Mouse (Mus musculus) ES-Bruce4 (cell line): ENCODE measurements around the gene Trim63. TPM values are rescaled to one million over a fixed set of nuclear protein-coding genes. Genes with fewer than 3 reads are reported as not detected.

Experiments used
- H3K27ac ChIP-seq: 2 replicates; pipeline ENCODE4 v1.5.1; 2012; ENCODE audit warnings: low read length, inconsistent platforms; ENCODE audit not compliant: insufficient read depth
- H3K27me3 ChIP-seq: 2 replicates; pipeline ENCODE4 v1.6.1; 2012; ENCODE audit warnings: mild to moderate bottlenecking, low read length, inconsistent platforms; ENCODE audit not compliant: control insufficient read depth, poor library complexity, insufficient read depth, severe bottlenecking
- H3K36me3 ChIP-seq: 2 replicates; pipeline ENCODE4 v1.6.1; 2012; ENCODE audit warnings: inconsistent platforms, mild to moderate bottlenecking, low read length, moderate library complexity; ENCODE audit not compliant: control insufficient read depth, poor library complexity, insufficient read depth, severe bottlenecking
- H3K4me1 ChIP-seq: one replicate; pipeline ENCODE4 v1.8.1; 2011; ENCODE audit warnings: low read length; ENCODE audit not compliant: control insufficient read depth, insufficient read depth
- H3K4me3 ChIP-seq: 2 replicates; pipeline ENCODE4 v1.5.1; 2011; ENCODE audit warnings: low read depth, mild to moderate bottlenecking, low read length
- H3K9ac ChIP-seq: 2 replicates; pipeline ENCODE4 v1.6.1; 2012; ENCODE audit warnings: low read depth, mild to moderate bottlenecking, inconsistent platforms; ENCODE audit not compliant: poor library complexity, severe bottlenecking
- H3K9me3 ChIP-seq: replicated peaks from 2 replicates; pipeline ENCODE4 v1.6.1; 2012; ENCODE audit warnings: mild to moderate bottlenecking, low read length, inconsistent platforms; ENCODE audit not compliant: control insufficient read depth, poor library complexity, insufficient read depth, severe bottlenecking
- CTCF ChIP-seq: IDR thresholded peaks from one replicate; pipeline ENCODE4 v1.8.1; 2011; ENCODE audit warnings: low read depth, low read length
- EP300 ChIP-seq: IDR thresholded peaks from 2 replicates; pipeline ENCODE4 v1.6.1; 2011; ENCODE audit warnings: low read depth, low read length; ENCODE audit not compliant: insufficient read depth
- POLR2A ChIP-seq: IDR thresholded peaks from one replicate; pipeline ENCODE4 v1.8.1; 2011; ENCODE audit warnings: low read length; ENCODE audit not compliant: insufficient read depth
- polyA plus RNA-seq: library from polyadenylated mRNA; stranded (reverse); fragments of >200 nt; gene quantifications from 2 replicates; pipeline ENCODE4 v1.2.4, GENCODE M21; 2011; ENCODE audit warnings: low read depth; ENCODE audit not compliant: missing spikeins, insufficient read depth, insufficient read length

Trim63 gene
- polyA plus RNA-seq, 1 experiment: 5.4 TPM

GRCm38 (mm10) chr4:134342213-134342779 is 27.4 kb downstream of the Trim63 start:
- H3K4me3 ChIP-seq: 0 out of 2 replicates have a peak overlapping the region, but pooled peaks have one; percentile 19
- TF ChIP-seq EP300: peak; percentile 45; the same call in 1 of the 2 replicates
- TF ChIP-seq CTCF: no peak
- H3K4me1 ChIP-seq: peaks cover 7% of the 10 kb centered on the region
- H3K36me3 ChIP-seq: no peaks in the 10 kb centered on the region
- H3K9ac ChIP-seq: no peak overlapping the region
- no peak overlapping the region for H3K27ac ChIP-seq
- peaks cover 7% of the 10 kb centered on the region for H3K9me3 ChIP-seq
- H3K27me3 ChIP-seq: peaks cover 3% of the 10 kb centered on the region; the same call in 1 of the 2 replicates

- H3K27me3 ChIP-seq: peaks cover 3% of the 10 kb centered on the region; the same call in 1 of the 2 replicates
- H3K9ac ChIP-seq: peak within 1 kb of the TSS; percentile 25
- no peak within 1 kb of the TSS for H3K27ac ChIP-seq
Observed at GRCm38 (mm10) chr4:134343071-134344031, 28.4 kb downstream of the Trim63 start, which contains the start of gene Slc30a2. TSS of gene Slc30a2 (plus strand) at chr4:134343181.

GRCm38 (mm10) chr4:134344620-134345019 is 29.7 kb downstream of the Trim63 start:
- H3K27me3 ChIP-seq: peaks cover 3% of the 10 kb centered on the region; the same call in 1 of the 2 replicates

More at GRCm38 (mm10) chr4:134343071-134344031, 28.4 kb downstream of the Trim63 start, which contains the start of gene Slc30a2:
- peak within 1 kb of the TSS; percentile 43 for H3K4me3 ChIP-seq
- peaks cover 7% of the 10 kb centered on the region for H3K9me3 ChIP-seq
- peaks cover 7% of the 10 kb centered on the region for H3K4me1 ChIP-seq
- H3K36me3 ChIP-seq: no peaks in the 10 kb centered on the region
- no peak for TF ChIP-seq EP300
- no peak for TF ChIP-seq CTCF
- TF ChIP-seq POLR2A: no peak

GRCm38 (mm10) chr4:134345802-134346201 is 30.9 kb downstream of the Trim63 start:
- peaks cover 3% of the 10 kb centered on the region; the same call in 1 of the 2 replicates for H3K27me3 ChIP-seq
- no peaks in the 10 kb centered on the region for H3K36me3 ChIP-seq
- no peak overlapping the region for H3K9ac ChIP-seq
- H3K4me1 ChIP-seq: peaks cover 9% of the 10 kb centered on the region
- no peak for TF ChIP-seq POLR2A
- no peak for TF ChIP-seq CTCF
- H3K27ac ChIP-seq: no peak overlapping the region
- no peak overlapping the region for H3K4me3 ChIP-seq
- H3K9me3 ChIP-seq: peaks cover 4% of the 10 kb centered on the region

More at GRCm38 (mm10) chr4:134344620-134345019, 29.7 kb downstream of the Trim63 start:
- TF ChIP-seq POLR2A: no peak
- peak; percentile 34 for TF ChIP-seq CTCF
- TF ChIP-seq EP300: no peak
- Histone ChIP-seq H3K4me3 (no peak overlapping the region), H3K36me3 (no peaks in the 10 kb centered on the region), H3K4me1 (peaks cover 7% of the 10 kb centered on the region), H3K9ac (no peak overlapping the region), H3K27ac (no peak overlapping the region), H3K9me3 (peaks cover 7% of the 10 kb centered on the region)

- Histone ChIP-seq H3K4me3 (no peak overlapping the region), H3K27ac (no peak overlapping the region), H3K27me3 (no peaks in the 10 kb centered on the region), H3K4me1 (peaks cover 14% of the 10 kb centered on the region), H3K9ac (no peak overlapping the region), H3K36me3 (no peaks in the 10 kb centered on the region), H3K9me3 (no peaks in the 10 kb centered on the region)
- TF ChIP-seq POLR2A: no peak
- no peak for TF ChIP-seq EP300
- no peak for TF ChIP-seq CTCF
Observed at GRCm38 (mm10) chr4:134348078-134348477, 33.2 kb downstream of the Trim63 start.

GRCm38 (mm10) chr4:134348545-134348944 is 33.6 kb downstream of the Trim63 start:
- H3K36me3 ChIP-seq: no peaks in the 10 kb centered on the region
- no peak overlapping the region for H3K9ac ChIP-seq
- no peak overlapping the region for H3K27ac ChIP-seq
- H3K4me3 ChIP-seq: no peak overlapping the region
- no peaks in the 10 kb centered on the region for H3K27me3 ChIP-seq
- TF ChIP-seq EP300: no peak
- no peak for TF ChIP-seq CTCF
- TF ChIP-seq POLR2A: no peak
- H3K9me3 ChIP-seq: no peaks in the 10 kb centered on the region
- H3K4me1 ChIP-seq: peaks cover 14% of the 10 kb centered on the region
